Mouse (Mus musculus): ENCODE results near the gene Nav1. TPM values are rescaled to one million over a fixed set of nuclear protein-coding genes. Genes with fewer than 3 reads are reported as not detected.

Nav1 gene
- total RNA-seq, 2 experiments from 2014 or later, result 55.4 to 68.4 TPM

GRCm38 (mm10) chr1:135523780-135524517, 83.1 kb downstream of the Nav1 start:
- Histone ChIP-seq H3K4me3 (no peak overlapping the region), H3K27ac (no peak overlapping the region)
- TF ChIP-seq CTCF (IDR thresholded peaks at IDR 0.05), result no peak
- intact Hi-C loops (cut with DNase I), result no loop called here
- no peak for DNase-seq (ENCODE audit: extremely low spot score in 1 of 2, low spot score in 2 of 2)

GRCm38 (mm10) chr1:135523344-135523743, 83.8 kb downstream of the Nav1 start:
- intact Hi-C loops (cut with DNase I), result no loop called here
- H3K27ac ChIP-seq, result no peak overlapping the region
- no peak overlapping the region for H3K4me3 ChIP-seq
- DNase-seq (ENCODE audit: extremely low spot score in 1 of 2, low spot score in 2 of 2), result no peak
- no peak for TF ChIP-seq CTCF (IDR thresholded peaks at IDR 0.05)

- no peak overlapping the region for H3K4me3 ChIP-seq
- TF ChIP-seq CTCF (IDR thresholded peaks at IDR 0.05), result no peak
- no peak overlapping the region for H3K27ac ChIP-seq
- no peak for DNase-seq (ENCODE audit: extremely low spot score in 1 of 2, low spot score in 2 of 2)
- intact Hi-C loops (cut with DNase I), result no loop called here
These were observed 86.4 kb downstream of the Nav1 start for GRCm38 (mm10) chr1:135520550-135521168.

- no peak overlapping the region for H3K27ac ChIP-seq
- TF ChIP-seq CTCF (IDR thresholded peaks at IDR 0.05), result no peak
- peak; percentile 34 to 46 for DNase-seq (ENCODE audit: extremely low spot score in 1 of 2, low spot score in 2 of 2)
- H3K4me3 ChIP-seq, result no peak overlapping the region
- intact Hi-C loops (cut with DNase I), result no loop called here
These were observed 88.4 kb downstream of the Nav1 start for GRCm38 (mm10) chr1:135518661-135519060.

- DNase-seq (ENCODE audit: extremely low spot score in 1 of 2, low spot score in 2 of 2), result no peak
- no peak for TF ChIP-seq CTCF (IDR thresholded peaks at IDR 0.05)
- intact Hi-C loops (cut with DNase I), result no loop called here
- Histone ChIP-seq H3K27ac (no peak overlapping the region), H3K4me3 (no peak overlapping the region)
These were observed 89.6 kb downstream of the Nav1 start for GRCm38 (mm10) chr1:135517469-135517868.

GRCm38 (mm10) chr1:135516511-135517305, 90.4 kb downstream of the Nav1 start:
- Histone ChIP-seq H3K4me3 (no peak overlapping the region), H3K27ac (no peak overlapping the region)
- no peak for TF ChIP-seq CTCF (IDR thresholded peaks at IDR 0.05)
- no peak for DNase-seq (ENCODE audit: extremely low spot score in 1 of 2, low spot score in 2 of 2)
- intact Hi-C loops (cut with DNase I), result no loop called here

GRCm38 (mm10) chr1:135515633-135516238, 91.4 kb downstream of the Nav1 start:
- H3K4me3 ChIP-seq, result no peak overlapping the region
- H3K27ac ChIP-seq, result no peak overlapping the region
- intact Hi-C loops (cut with DNase I), result no loop called here
- no peak for TF ChIP-seq CTCF (IDR thresholded peaks at IDR 0.05)
- DNase-seq (ENCODE audit: extremely low spot score in 1 of 2, low spot score in 2 of 2), result no peak

- intact Hi-C loops (cut with DNase I), result no loop called here
- Histone ChIP-seq H3K27ac (0 out of 2 replicates have a peak overlapping the region, but pooled peaks have one; percentile 10), H3K4me3 (no peak overlapping the region)
- no peak for TF ChIP-seq CTCF (IDR thresholded peaks at IDR 0.05)
- DNase-seq (ENCODE audit: extremely low spot score in 1 of 2, low spot score in 2 of 2), result no peak
These were observed 92.0 kb downstream of the Nav1 start for GRCm38 (mm10) chr1:135514913-135515632.

GRCm38 (mm10) chr1:135514046-135514445, 93.0 kb downstream of the Nav1 start:
- Histone ChIP-seq H3K27ac (no peak overlapping the region), H3K4me3 (no peak overlapping the region)
- DNase-seq (ENCODE audit: extremely low spot score in 1 of 2, low spot score in 2 of 2), result no peak
- no peak for TF ChIP-seq CTCF (IDR thresholded peaks at IDR 0.05)
- intact Hi-C loops (cut with DNase I), result no loop called here

- Histone ChIP-seq H3K27ac (no peak overlapping the region), H3K4me3 (no peak overlapping the region)
- TF ChIP-seq CTCF (IDR thresholded peaks at IDR 0.05), result no peak
- intact Hi-C loops (cut with DNase I), result no loop called here
- no peak for DNase-seq (ENCODE audit: extremely low spot score in 1 of 2, low spot score in 2 of 2)
These were observed 93.6 kb downstream of the Nav1 start for GRCm38 (mm10) chr1:135513464-135513863.

GRCm38 (mm10) chr1:135510346-135510977, 96.6 kb downstream of the Nav1 start:
- H3K4me3 ChIP-seq, result peak overlapping the region; percentile 49
- H3K27ac ChIP-seq, result peak overlapping the region; percentile 70
- DNase-seq (ENCODE audit: extremely low spot score in 1 of 2, low spot score in 2 of 2), result peak; percentile 39 to 49
- intact Hi-C loops (cut with DNase I), result no loop called here
- TF ChIP-seq CTCF (IDR thresholded peaks at IDR 0.05), result no peak

Data from left cerebral cortex, adult 2 months (tissue).